Mouse (Mus musculus) E14TG2a.4 (cell line): ENCODE results near the gene Ufc1.

ENCODE experiments used
- CTCF ChIP-seq: conservative IDR thresholded peaks from 2 replicates; pipeline ENCODE4 v1.5.1; 2014; ENCODE audit warnings: low read length
- NANOG ChIP-seq: IDR thresholded peaks from 2 replicates; pipeline ENCODE4 v1.6.1; 2014; ENCODE audit warnings: borderline replicate concordance, low read length, mixed read lengths
- POU5F1 ChIP-seq: IDR thresholded peaks from 2 replicates; pipeline ENCODE4 v1.6.1; 2014; ENCODE audit warnings: low read length, borderline replicate concordance

- TF ChIP-seq CTCF (no peak), POU5F1 (no peak), NANOG (no peak)
These were observed 13.8 kb downstream of the Ufc1 start, which contains the start of gene Ppox for GRCm38 (mm10) chr1:171280916-171281527.
